Mouse (Mus musculus): Measurements from ENCODE around the gene Max.

Max gene

GRCm38 (mm10) chr12:76961932-76962891, at the start of gene Max:
Max (minus strand) TSS chr12:76962201.
- DNase-seq (ENCODE audit: low read depth in 1 of 2, low spot score in 2 of 2): peak; percentile 92 to 94

GRCm38 (mm10) chr12:77011092-77011720, 49.2 kb upstream of the Max start:
- no peak for DNase-seq (ENCODE audit: low read depth in 1 of 2, low spot score in 2 of 2)

- no peak for DNase-seq (ENCODE audit: low read depth in 1 of 2, low spot score in 2 of 2)
Measured at GRCm38 (mm10) chr12:77009202-77010030, 47.4 kb upstream of the Max start.

GRCm38 (mm10) chr12:77004893-77005292, 42.9 kb upstream of the Max start:
- DNase-seq (ENCODE audit: low read depth in 1 of 2, low spot score in 2 of 2): no peak

GRCm38 (mm10) chr12:77002551-77003228, 40.7 kb upstream of the Max start:
- no peak for DNase-seq (ENCODE audit: low read depth in 1 of 2, low spot score in 2 of 2)

- no peak for DNase-seq (ENCODE audit: low read depth in 1 of 2, low spot score in 2 of 2)
Measured at GRCm38 (mm10) chr12:77001312-77001711, 39.3 kb upstream of the Max start.

GRCm38 (mm10) chr12:77000705-77001284, 38.8 kb upstream of the Max start:
- no peak for DNase-seq (ENCODE audit: low read depth in 1 of 2, low spot score in 2 of 2)

- DNase-seq (ENCODE audit: low read depth in 1 of 2, low spot score in 2 of 2): peak in 1 of 2 experiments; percentile 12
Measured at GRCm38 (mm10) chr12:77000096-77000704, 38.2 kb upstream of the Max start.

GRCm38 (mm10) chr12:76994766-76995165, 32.8 kb upstream of the Max start:
- no peak for DNase-seq (ENCODE audit: low read depth in 1 of 2, low spot score in 2 of 2)

GRCm38 (mm10) chr12:76992891-76993529, 31.0 kb upstream of the Max start:
- no peak for DNase-seq (ENCODE audit: low read depth in 1 of 2, low spot score in 2 of 2)

- no peak for DNase-seq (ENCODE audit: low read depth in 1 of 2, low spot score in 2 of 2)
Measured at GRCm38 (mm10) chr12:76982818-76983471, 20.9 kb upstream of the Max start.

- DNase-seq (ENCODE audit: low read depth in 1 of 2, low spot score in 2 of 2): no peak
Measured at GRCm38 (mm10) chr12:76979530-76979929, 17.5 kb upstream of the Max start.

GRCm38 (mm10) chr12:76972669-76973068, 10.7 kb upstream of the Max start:
- DNase-seq (ENCODE audit: low read depth in 1 of 2, low spot score in 2 of 2): no peak

- DNase-seq (ENCODE audit: low read depth in 1 of 2, low spot score in 2 of 2): no peak
Measured at GRCm38 (mm10) chr12:76972241-76972640, 10.2 kb upstream of the Max start.

- no peak for DNase-seq (ENCODE audit: low read depth in 1 of 2, low spot score in 2 of 2)
Measured at GRCm38 (mm10) chr12:76971642-76972221, 9.7 kb upstream of the Max start.

- no peak for DNase-seq (ENCODE audit: low read depth in 1 of 2, low spot score in 2 of 2)
Measured at GRCm38 (mm10) chr12:76965876-76966275, 3.9 kb upstream of the Max start.

- no peak for DNase-seq (ENCODE audit: low read depth in 1 of 2, low spot score in 2 of 2)
Measured at GRCm38 (mm10) chr12:76965089-76965488, 3.1 kb upstream of the Max start.

GRCm38 (mm10) chr12:76961052-76961931, 709 bp downstream of the Max start:
- no peak for DNase-seq (ENCODE audit: low read depth in 1 of 2, low spot score in 2 of 2)

Measured in monocyte, adult 2 months (primary cell).